Mouse (Mus musculus): Measurements from ENCODE around the gene Mcm10. TPM values are rescaled to one million over a fixed set of nuclear protein-coding genes. Genes with fewer than 3 reads are reported as not detected.

Gene Mcm10
- total and polyA plus RNA-seq, 3 experiments: 102 to 214 (median 107) TPM

GRCm38 (mm10) chr2:5028047-5028446, 15.5 kb upstream of the Mcm10 start:
- peaks cover 0 to 2% of the 10 kb centered on the region in 2 experiments; a peak in 1 of 4 replicates for H3K36me3 ChIP-seq (ENCODE audit: control insufficient read depth in 1 of 2, insufficient read depth in 2 of 2, low read length in 2 of 2)
- TF ChIP-seq GABPA (IDR thresholded peaks at IDR 0.05; ENCODE audit: low read depth, low read length) (no peak), MAX (IDR thresholded peaks at IDR 0.05; ENCODE audit: low read length) (no peak), CHD1 (IDR thresholded peaks at IDR 0.05; ENCODE audit: low read depth, low read length) (no peak), ETS1 (IDR thresholded peaks at IDR 0.05; ENCODE audit: low read depth, low read length) (no peak), KAT2A (conservative IDR thresholded peaks at IDR 0.05; ENCODE audit: low read depth, low read length) (no peak), HCFC1 (IDR thresholded peaks at IDR 0.05; ENCODE audit: low read depth, low read length) (no peak), POLR2AphosphoS5 (IDR thresholded peaks at IDR 0.05; ENCODE audit: borderline replicate concordance, low read depth, low read length) (no peak), ZKSCAN1 (IDR thresholded peaks at IDR 0.05; ENCODE audit: low read depth, low read length) (no peak), USF2 (IDR thresholded peaks at IDR 0.05; ENCODE audit: borderline replicate concordance in 1 of 2, insufficient read depth in 1 of 2, low read depth in 1 of 2, low read length in 2 of 2) (no peak), RCOR1 (IDR thresholded peaks at IDR 0.05; ENCODE audit: low read depth, low read length) (no peak)
- no peak overlapping the region for H3K9ac ChIP-seq (ENCODE audit: control insufficient read depth, low read depth, low read length, poor library complexity, severe bottlenecking)
- no peaks in the 10 kb centered on the region for H3K4me1 ChIP-seq (ENCODE audit: control insufficient read depth in 1 of 2, insufficient read depth in 2 of 2, low read length in 2 of 2)
- H3K79me2 ChIP-seq (ENCODE audit: control insufficient read depth, insufficient read depth, low read length, poor library complexity): no peaks in the 10 kb centered on the region
- H3K27me3 ChIP-seq (ENCODE audit: control insufficient read depth in 1 of 2, insufficient read depth in 2 of 2, low read length in 2 of 2): no peaks in the 10 kb centered on the region
- H3K9me3 ChIP-seq (replicated peaks; ENCODE audit: insufficient read depth, low read length): no peaks in the 10 kb centered on the region
- H3K4me3 ChIP-seq (ENCODE audit: control insufficient read depth in 1 of 2, insufficient read depth in 1 of 2, low read depth in 2 of 2, low read length in 2 of 2): no peak overlapping the region
- no peak overlapping the region for H3K27ac ChIP-seq (ENCODE audit: control insufficient read depth, low read depth, low read length)
- no peak for DNase-seq (ENCODE audit: low read depth, low spot score)

GRCm38 (mm10) chr2:5027057-5027456, 14.5 kb upstream of the Mcm10 start:
- Histone ChIP-seq H3K4me3 (ENCODE audit: control insufficient read depth in 1 of 2, insufficient read depth in 1 of 2, low read depth in 2 of 2, low read length in 2 of 2) (no peak overlapping the region), H3K4me1 (ENCODE audit: control insufficient read depth in 1 of 2, insufficient read depth in 2 of 2, low read length in 2 of 2) (no peaks in the 10 kb centered on the region), H3K79me2 (ENCODE audit: control insufficient read depth, insufficient read depth, low read length, poor library complexity) (no peaks in the 10 kb centered on the region), H3K9me3 (replicated peaks; ENCODE audit: insufficient read depth, low read length) (no peaks in the 10 kb centered on the region), H3K36me3 (ENCODE audit: control insufficient read depth in 1 of 2, insufficient read depth in 2 of 2, low read length in 2 of 2) (peaks cover 0 to 2% of the 10 kb centered on the region in 2 experiments; a peak in 1 of 4 replicates), H3K27ac (ENCODE audit: control insufficient read depth, low read depth, low read length) (no peak overlapping the region), H3K9ac (ENCODE audit: control insufficient read depth, low read depth, low read length, poor library complexity, severe bottlenecking) (no peak overlapping the region), H3K27me3 (ENCODE audit: control insufficient read depth in 1 of 2, insufficient read depth in 2 of 2, low read length in 2 of 2) (no peaks in the 10 kb centered on the region)
- no peak for DNase-seq (ENCODE audit: low read depth, low spot score)
- TF ChIP-seq MXI1 (IDR thresholded peaks at IDR 0.05; ENCODE audit: low read depth, low read length): no peak
- no peak for TF ChIP-seq POLR2A (IDR thresholded peaks at IDR 0.05; ENCODE audit: control insufficient read depth in 1 of 2, insufficient read depth in 1 of 2, low read depth in 1 of 2, low read length in 2 of 2, poor library complexity in 1 of 2)
- TF ChIP-seq HCFC1 (IDR thresholded peaks at IDR 0.05; ENCODE audit: low read depth, low read length): no peak
- TF ChIP-seq E2F4 (IDR thresholded peaks at IDR 0.05; ENCODE audit: borderline replicate concordance, low read depth, low read length): no peak
- TF ChIP-seq JUND (IDR thresholded peaks at IDR 0.05; ENCODE audit: low read depth, low read length): no peak
- no peak for TF ChIP-seq CTCF (IDR thresholded peaks at IDR 0.05 in 2 of 3, conservative IDR thresholded peaks at IDR 0.05 in 1 of 3; ENCODE audit: control insufficient read depth in 1 of 3, insufficient read depth in 1 of 3, low read depth in 2 of 3, low read length in 3 of 3, poor library complexity in 1 of 3, severe bottlenecking in 1 of 3)
- no peak for TF ChIP-seq POLR2AphosphoS2 (IDR thresholded peaks at IDR 0.05; ENCODE audit: low read length)
- no peak for TF ChIP-seq KAT2A (conservative IDR thresholded peaks at IDR 0.05; ENCODE audit: low read depth, low read length)
- TF ChIP-seq ZMIZ1 (IDR thresholded peaks at IDR 0.05; ENCODE audit: low read depth, low read length): no peak
- no peak for TF ChIP-seq TBP (IDR thresholded peaks at IDR 0.05; ENCODE audit: low read depth, low read length)
- TF ChIP-seq ZNF384 (IDR thresholded peaks at IDR 0.05; ENCODE audit: low read depth, low read length): no peak
- TF ChIP-seq USF1 (IDR thresholded peaks at IDR 0.05; ENCODE audit: low read depth, low read length): no peak
- no peak for TF ChIP-seq ELF1 (IDR thresholded peaks at IDR 0.05; ENCODE audit: low read depth, low read length)
- no peak for TF ChIP-seq RAD21 (IDR thresholded peaks at IDR 0.05; ENCODE audit: low read depth, low read length)
- TF ChIP-seq ZC3H11A (IDR thresholded peaks at IDR 0.05; ENCODE audit: low read depth, low read length): no peak
- TF ChIP-seq MAFK (IDR thresholded peaks at IDR 0.05; ENCODE audit: borderline replicate concordance, low read depth, low read length): no peak

Data from MEL (cell line).